9 mouse cellular contexts compared by ENCODE assay signal in genomic region chr2:155952006-155952405, GRCm38 (mm10). TPM values are rescaled to one million over a fixed set of nuclear protein-coding genes. Genes with fewer than 3 reads are reported as not detected.
DNase-seq lines count a peak whose midpoint lies in the region; ATAC-seq and TF ChIP-seq lines count a peak whose summit lies in the region.
"Had no signal": no experiment of that assay in that cellular context is flagged by ENCODE, and none has a peak within 500 bp of the region (broad histone marks: within the 10 kb centered on the region; RNA-seq: fewer than 3 reads in every experiment).

No protein-coding gene starts in this region.

- DNase-seq in ES-CJ7 (ENCODE audit: low read depth, low spot score): peak; percentile 72
- peak; percentile 82 for DNase-seq in brain, embryonic 14.5 days (ENCODE audit: low read depth)
- peak; percentile 54 to 74 for DNase-seq in frontal cortex, postnatal 36 days (ENCODE audit: low spot score in 2 of 2)
- peak; percentile 34 to 53 for DNase-seq in left cerebral cortex, adult 8-10 months (ENCODE audit: low spot score in 2 of 2)
- DNase-seq in right cerebral cortex, postnatal 10 days (ENCODE audit: low spot score in 2 of 2): peak; percentile 82 to 85
- DNase-seq in spleen, postnatal 14 days (ENCODE audit: low spot score in 2 of 2): no peak

- TF ChIP-seq POLR2A in brain, embryonic 14.5 days (IDR thresholded peaks at IDR 0.05; ENCODE audit: borderline replicate concordance, extremely low read depth, insufficient read depth, insufficient read length, poor library complexity, severe bottlenecking): no peak

- H3K27me3 ChIP-seq in intestine, postnatal 0 days (replicated peaks; ENCODE audit: control insufficient read depth, insufficient read depth, low read length): no peaks in the 10 kb centered on the region
- no peaks in the 10 kb centered on the region; the same call in 1 of the 2 replicates for H3K27me3 ChIP-seq in intestine, embryonic 16.5 days (replicated peaks; ENCODE audit: control insufficient read depth, insufficient read depth, low read length)

- TF ChIP-seq CTCF in intestine, postnatal 0 days (IDR thresholded peaks at IDR 0.05; ENCODE audit: low read depth): peak; percentile 76
- peak; percentile 64; the same call in 1 of the 2 replicates for TF ChIP-seq CTCF in brain, embryonic 14.5 days (IDR thresholded peaks at IDR 0.05; ENCODE audit: borderline replicate concordance, extremely low read depth, insufficient read depth, insufficient read length)

- no peak overlapping the region for H3K4me3 ChIP-seq in intestine, postnatal 0 days (ENCODE audit: low read depth, low read length)
- no peak overlapping the region for H3K4me3 ChIP-seq in intestine, embryonic 16.5 days (ENCODE audit: low read length)

- no peak overlapping the region for H3K27ac ChIP-seq in intestine, postnatal 0 days (ENCODE audit: low read depth, low read length)
- no peak overlapping the region for H3K27ac ChIP-seq in intestine, embryonic 16.5 days (ENCODE audit: low read length)

- H3K36me3 ChIP-seq in intestine, postnatal 0 days (ENCODE audit: control insufficient read depth, insufficient read depth): no peaks in the 10 kb centered on the region
- no peaks in the 10 kb centered on the region for H3K36me3 ChIP-seq in intestine, embryonic 16.5 days (ENCODE audit: control insufficient read depth, insufficient read depth, low read length)

- no peaks in the 10 kb centered on the region for H3K9me3 ChIP-seq in intestine, postnatal 0 days (ENCODE audit: control insufficient read depth)
- H3K9me3 ChIP-seq in intestine, embryonic 16.5 days (ENCODE audit: control insufficient read depth, low read length): no peaks in the 10 kb centered on the region

- no peaks in the 10 kb centered on the region for H3K4me1 ChIP-seq in intestine, postnatal 0 days (replicated peaks; ENCODE audit: control insufficient read depth, insufficient read depth, low read length)
- H3K4me1 ChIP-seq in intestine, embryonic 16.5 days (ENCODE audit: control insufficient read depth, insufficient read depth, low read length): no peaks in the 10 kb centered on the region

- ATAC-seq in intestine, postnatal 0 days: no peak
- ATAC-seq in intestine, embryonic 16.5 days: no peak

- no peak overlapping the region for H3K9ac ChIP-seq in intestine, postnatal 0 days (ENCODE audit: low read depth, low read length)
- no peak overlapping the region for H3K9ac ChIP-seq in intestine, embryonic 16.5 days (ENCODE audit: low read depth, low read length)

- H3K4me2 ChIP-seq in intestine, postnatal 0 days (replicated peaks; ENCODE audit: low read depth): no peak overlapping the region
- H3K4me2 ChIP-seq in intestine, embryonic 16.5 days (ENCODE audit: low read depth, low read length): no peak overlapping the region

RNA-seq across cellular contexts. Expression of gene Cep250, which starts 4.3 kb away (rescaled TPM):
- polyA plus RNA-seq in intestine, postnatal 0 days (2015; fragmentation: Nextera tagmentation; extraction: Ambion mirVana): 4.0 and 5.9 TPM in 2 replicates
- polyA plus RNA-seq in intestine, embryonic 16.5 days (2015; fragmentation: Nextera tagmentation; extraction: Ambion mirVana): 11.1 and 12.7 TPM in 2 replicates
- polyA plus RNA-seq in brain, embryonic 14.5 days (2012; rRNA removed): 16.0 and 23.7 TPM in 2 replicates
- 10 to 100 TPM; 19.3 to 23.7 (median 19.8) TPM for total RNA-seq in left cerebral cortex, adult 8-10 months (2022)

RNA-seq across cellular contexts. Expression of gene Gdf5, which starts 6.8 kb away (rescaled TPM):
- polyA plus RNA-seq in intestine, postnatal 0 days (2015; fragmentation: Nextera tagmentation; extraction: Ambion mirVana): 0.26 and 1.0 TPM in 2 replicates
- polyA plus RNA-seq in intestine, embryonic 16.5 days (2015; fragmentation: Nextera tagmentation; extraction: Ambion mirVana): 0.69 and 0.79 TPM in 2 replicates
- 1.4 and 1.7 TPM in 2 replicates for polyA plus RNA-seq in brain, embryonic 14.5 days (2012; rRNA removed)
- total RNA-seq in left cerebral cortex, adult 8-10 months (2022): under 1 TPM; 0.20 to 0.37 (median 0.24) TPM

RNA-seq across cellular contexts. Expression of gene Gm15557, which starts 11.5 kb away (rescaled TPM):
- not detected in 2 replicates for polyA plus RNA-seq in intestine, postnatal 0 days (2015; fragmentation: Nextera tagmentation; extraction: Ambion mirVana)
- 0.18 TPM in 1 of 2 replicates, not detected in the other for polyA plus RNA-seq in intestine, embryonic 16.5 days (2015; fragmentation: Nextera tagmentation; extraction: Ambion mirVana)
- not detected in 2 replicates for polyA plus RNA-seq in brain, embryonic 14.5 days (2012; rRNA removed)
- total RNA-seq in left cerebral cortex, adult 8-10 months (2022): not detected
- total RNA-seq: layer of hippocampus, adult 18-20 months had no signal

RNA-seq across cellular contexts. Expression of gene Uqcc1, which starts 21.9 kb away (rescaled TPM):
- polyA plus RNA-seq in intestine, postnatal 0 days (2015; fragmentation: Nextera tagmentation; extraction: Ambion mirVana): 39.5 and 40.4 TPM in 2 replicates
- polyA plus RNA-seq in intestine, embryonic 16.5 days (2015; fragmentation: Nextera tagmentation; extraction: Ambion mirVana): 84.5 and 92.8 TPM in 2 replicates
- 40.4 and 44.9 TPM in 2 replicates for polyA plus RNA-seq in brain, embryonic 14.5 days (2012; rRNA removed)
- total RNA-seq in left cerebral cortex, adult 8-10 months (2022): 10 to 100 TPM; 82.6 to 97.0 (median 87.0) TPM

RNA-seq across cellular contexts. Expression of gene 6430550D23Rik, which starts 55.8 kb away (rescaled TPM):
- 0.59 and 1.5 TPM in 2 replicates for polyA plus RNA-seq in intestine, postnatal 0 days (2015; fragmentation: Nextera tagmentation; extraction: Ambion mirVana)
- 1.7 and 1.9 TPM in 2 replicates for polyA plus RNA-seq in intestine, embryonic 16.5 days (2015; fragmentation: Nextera tagmentation; extraction: Ambion mirVana)
- polyA plus RNA-seq in brain, embryonic 14.5 days (2012; rRNA removed): 3.0 and 5.9 TPM in 2 replicates
- 1 to 10 TPM; 1.5 to 2.4 (median 1.8) TPM for total RNA-seq in left cerebral cortex, adult 8-10 months (2022)

Comparison
In these comparisons a context has a peak if more than half of its experiments do, and no peak if none do; other contexts are left out.
1. DNase-seq: peak in ES-CJ7 (single experiment), brain, embryonic 14.5 days (single experiment), frontal cortex, postnatal 36 days (2 of 2), left cerebral cortex, adult 8-10 months (2 of 2) and right cerebral cortex, postnatal 10 days (2 of 2); none in spleen, postnatal 14 days (0 of 2).